ENCODE assay signal across 9 mouse cellular contexts in the genomic region with DNA sequence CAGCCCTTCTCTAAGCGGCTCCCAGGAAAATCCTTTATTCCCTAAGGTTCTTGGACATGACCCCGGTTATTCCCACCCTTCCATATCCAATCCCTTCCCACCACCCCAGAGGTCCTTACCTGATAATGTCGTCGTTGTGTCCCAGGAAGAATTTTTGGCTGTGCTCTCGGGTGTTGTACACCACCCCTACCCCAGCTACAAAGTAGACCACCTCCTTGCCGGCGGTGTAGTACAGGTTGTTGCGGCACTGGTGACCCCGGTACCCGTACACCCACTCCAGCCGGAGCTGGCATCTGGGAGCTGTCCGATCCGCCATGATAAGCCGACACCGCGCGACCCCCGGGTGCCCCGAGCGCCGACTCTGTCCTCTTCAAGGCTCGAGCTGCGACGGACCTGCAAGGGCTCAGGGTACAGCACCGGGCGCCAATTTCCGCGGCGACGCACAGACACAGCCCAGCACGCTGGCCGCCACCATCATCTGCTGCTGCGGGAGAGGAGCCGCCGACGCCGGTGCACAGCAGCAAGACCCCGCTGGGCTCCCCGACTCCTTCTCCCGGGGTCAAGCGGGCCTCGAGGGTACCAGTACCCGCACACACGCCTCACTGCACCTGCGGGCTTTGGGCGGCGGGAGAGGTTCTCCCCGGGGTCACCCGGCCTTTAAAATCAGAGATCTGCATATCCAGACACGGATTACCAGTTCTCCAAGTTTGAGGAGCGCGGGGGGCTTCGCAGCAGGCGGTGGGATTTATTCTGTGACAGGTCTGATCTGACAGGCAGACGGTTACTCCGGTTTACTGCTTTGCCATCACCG. TPM values are rescaled to one million over a fixed set of nuclear protein-coding genes. Genes with fewer than 3 reads are reported as not detected.
A peak's percentile ranks its signal among the peaks of the same experiment; 100 is the strongest.
DNase-seq lines count a peak whose midpoint lies in the region; ATAC-seq lines count a peak whose summit lies in the region.
"Had no signal": no experiment of that assay in that cellular context is flagged by ENCODE, and none has a peak within 500 bp of the region (broad histone marks: within the 10 kb centered on the region; RNA-seq: fewer than 3 reads in every experiment).

No protein-coding gene starts in this region.

- H3K36me3 ChIP-seq in embryonic facial prominence, embryonic 14.5 days (ENCODE audit: control insufficient read depth, insufficient read depth, low read length) = no peaks in the 10 kb centered on the region
- H3K36me3 ChIP-seq in heart, embryonic 11.5 days (ENCODE audit: control insufficient read depth, insufficient read depth, low read length) = no peaks in the 10 kb centered on the region
- no peaks in the 10 kb centered on the region for H3K36me3 ChIP-seq in kidney, embryonic 14.5 days (ENCODE audit: control insufficient read depth, insufficient read depth, low read length)
- no peaks in the 10 kb centered on the region for H3K36me3 ChIP-seq in midbrain, embryonic 14.5 days (ENCODE audit: control insufficient read depth, insufficient read depth, low read length)

- H3K4me3 ChIP-seq in embryonic facial prominence, embryonic 14.5 days (ENCODE audit: low read depth, low read length) = peak overlapping the region; percentile 65
- H3K4me3 ChIP-seq in heart, embryonic 11.5 days (ENCODE audit: low read depth, low read length) = peak overlapping the region; percentile 66
- peak overlapping the region; percentile 60 for H3K4me3 ChIP-seq in kidney, embryonic 14.5 days (ENCODE audit: low read length)
- peak overlapping the region; percentile 66 for H3K4me3 ChIP-seq in midbrain, embryonic 14.5 days (replicated peaks; ENCODE audit: low read depth, low read length)

- H3K9me3 ChIP-seq in embryonic facial prominence, embryonic 14.5 days (ENCODE audit: control insufficient read depth, low read length) = no peaks in the 10 kb centered on the region
- no peaks in the 10 kb centered on the region for H3K9me3 ChIP-seq in heart, embryonic 11.5 days (replicated peaks; ENCODE audit: control insufficient read depth, low read length)
- H3K9me3 ChIP-seq in kidney, embryonic 14.5 days (ENCODE audit: control insufficient read depth, low read length) = no peaks in the 10 kb centered on the region
- no peaks in the 10 kb centered on the region for H3K9me3 ChIP-seq in midbrain, embryonic 14.5 days (ENCODE audit: control insufficient read depth, low read length)

- H3K9ac ChIP-seq in embryonic facial prominence, embryonic 14.5 days (ENCODE audit: low read depth, low read length) = peak overlapping the region; percentile 58
- peak overlapping the region; percentile 70 for H3K9ac ChIP-seq in heart, embryonic 11.5 days (ENCODE audit: low read depth, low read length)
- H3K9ac ChIP-seq in kidney, embryonic 14.5 days (ENCODE audit: low read depth, low read length) = peak overlapping the region; percentile 45; the same call in 1 of the 2 replicates
- H3K9ac ChIP-seq in midbrain, embryonic 14.5 days (replicated peaks; ENCODE audit: low read length) = peak overlapping the region; percentile 77

- H3K4me1 ChIP-seq in embryonic facial prominence, embryonic 14.5 days (ENCODE audit: control insufficient read depth, insufficient read depth, low read length) = peaks cover 7% of the 10 kb centered on the region; the same call in 1 of the 2 replicates
- H3K4me1 ChIP-seq in heart, embryonic 11.5 days (ENCODE audit: control insufficient read depth, insufficient read depth, low read length) = 0 out of 2 replicates have a peak, but pooled peaks cover 2% of the 10 kb centered on the region
- 0 out of 2 replicates have a peak, but pooled peaks cover 6% of the 10 kb centered on the region for H3K4me1 ChIP-seq in kidney, embryonic 14.5 days (ENCODE audit: control insufficient read depth, insufficient read depth, low read length)
- peaks cover 14% of the 10 kb centered on the region for H3K4me1 ChIP-seq in midbrain, embryonic 14.5 days (ENCODE audit: control insufficient read depth, insufficient read depth, low read length)

- H3K27ac ChIP-seq in embryonic facial prominence, embryonic 14.5 days (replicated peaks; ENCODE audit: low read depth, low read length) = no peak overlapping the region
- no peak overlapping the region for H3K27ac ChIP-seq in heart, embryonic 11.5 days (ENCODE audit: low read depth, low read length)
- H3K27ac ChIP-seq in kidney, embryonic 14.5 days (ENCODE audit: low read depth, low read length) = no peak overlapping the region
- peak overlapping the region; percentile 77 for H3K27ac ChIP-seq in midbrain, embryonic 14.5 days (replicated peaks; ENCODE audit: low read depth, low read length)

- peak overlapping the region; percentile 96 for H3K4me2 ChIP-seq in embryonic facial prominence, embryonic 14.5 days (ENCODE audit: low read depth, low read length)
- peak overlapping the region; percentile 100 for H3K4me2 ChIP-seq in heart, embryonic 11.5 days
- H3K4me2 ChIP-seq in kidney, embryonic 14.5 days (replicated peaks; ENCODE audit: low read depth, low read length) = peak overlapping the region; percentile 95
- peak overlapping the region; percentile 98 for H3K4me2 ChIP-seq in midbrain, embryonic 14.5 days (ENCODE audit: low read length)

- peaks cover 40% of the 10 kb centered on the region for H3K27me3 ChIP-seq in embryonic facial prominence, embryonic 14.5 days (replicated peaks; ENCODE audit: control insufficient read depth, insufficient read depth, low read length)
- peaks cover 22% of the 10 kb centered on the region for H3K27me3 ChIP-seq in heart, embryonic 11.5 days (ENCODE audit: control insufficient read depth, insufficient read depth, low read length)
- H3K27me3 ChIP-seq in kidney, embryonic 14.5 days (ENCODE audit: control insufficient read depth, insufficient read depth, low read length) = peaks cover 25% of the 10 kb centered on the region
- H3K27me3 ChIP-seq in midbrain, embryonic 14.5 days (ENCODE audit: control insufficient read depth, insufficient read depth, low read length) = no peaks in the 10 kb centered on the region
- H3K27me3 ChIP-seq: Patski had no signal

- no peak for ATAC-seq in embryonic facial prominence, embryonic 14.5 days (ENCODE audit: low read depth)
- no peak for ATAC-seq in heart, embryonic 11.5 days (replicated peaks; ENCODE audit: insufficient number of reproducible peaks, low FRiP score, low TSS enrichment)
- ATAC-seq in kidney, embryonic 14.5 days (ENCODE audit: low FRiP score, low TSS enrichment) = 0 out of 2 replicates have a peak, but pooled peaks have one; percentile 2
- ATAC-seq in midbrain, embryonic 14.5 days (ENCODE audit: low FRiP score, low TSS enrichment) = peak; percentile 18
- ATAC-seq: Patski had no signal

- peak; percentile 3 for DNase-seq in thymus, postnatal 0 days (ENCODE audit: low spot score)
- no peak for DNase-seq in thymus, postnatal 36 days
- peak; percentile 19 for DNase-seq in embryonic facial prominence, embryonic 14.5 days (ENCODE audit: low spot score)
- peak; percentile 9 for DNase-seq in liver
- DNase-seq in midbrain, embryonic 14.5 days = peak; percentile 71
- DNase-seq in testis, postnatal 10 days (ENCODE audit: low spot score) = peak; percentile 54

- under 1% methylated on average over 56 of the region's 57 CpGs for WGBS in embryonic facial prominence, embryonic 14.5 days
- under 1% methylated on average over 57 of the region's 57 CpGs for WGBS in heart, embryonic 11.5 days (ENCODE audit: insufficient replicate concordance)
- under 1% methylated on average over 52 of the region's 57 CpGs for WGBS in kidney, embryonic 14.5 days
- WGBS in midbrain, embryonic 14.5 days = 1% methylated on average over 57 of the region's 57 CpGs

RNA-seq across cellular contexts. Expression of a gene that starts 1.4 kb away (rescaled TPM):
- polyA plus RNA-seq in thymus, postnatal 0 days (2015; fragmentation: Nextera tagmentation; extraction: Ambion mirVana) = 0.17 and 0.40 TPM in 2 replicates
- polyA plus RNA-seq in embryonic facial prominence, embryonic 14.5 days (2014; fragmentation: Nextera tagmentation; extraction: Ambion mirVana) = 1.6 and 1.8 TPM in 2 replicates
- polyA plus RNA-seq in heart, embryonic 11.5 days (2014; fragmentation: Nextera tagmentation; extraction: Ambion mirVana) = 0.52 and 0.89 TPM in 2 replicates
- polyA plus RNA-seq in kidney, embryonic 14.5 days (2014; fragmentation: Nextera tagmentation; extraction: Ambion mirVana) = 0.53 and 0.54 TPM in 2 replicates
- polyA plus RNA-seq in midbrain, embryonic 14.5 days (2014; fragmentation: Nextera tagmentation; extraction: Ambion mirVana) = 6.2 and 6.8 TPM in 2 replicates

Comparison
In these comparisons a context has a peak if more than half of its experiments do, and no peak if none do; other contexts are left out.
1. DNase-seq: peak in thymus, postnatal 0 days (single experiment), embryonic facial prominence, embryonic 14.5 days (single experiment), liver (single experiment), midbrain, embryonic 14.5 days (single experiment) and testis, postnatal 10 days (single experiment); none in thymus, postnatal 36 days (0 of 2).
2. ATAC-seq: peak in kidney, embryonic 14.5 days (single experiment) and midbrain, embryonic 14.5 days (single experiment); none in embryonic facial prominence, embryonic 14.5 days (single experiment) and heart, embryonic 11.5 days (single experiment).
3. Peak in every context shown above with its lines, with median percentiles within 50 percentile points of each other: H3K4me2 ChIP-seq, H3K4me3 ChIP-seq and H3K9ac ChIP-seq.